Mouse (Mus musculus): ENCODE results near the gene Snrpb2. TPM values are rescaled to one million over a fixed set of nuclear protein-coding genes. Genes with fewer than 3 reads are reported as not detected.
A peak's percentile ranks its signal among the peaks of the same experiment; 100 is the strongest.

Snrpb2 gene
- total RNA-seq, 2 experiments from 2014 or later, result 31.2 to 41.7 TPM

DNA sequence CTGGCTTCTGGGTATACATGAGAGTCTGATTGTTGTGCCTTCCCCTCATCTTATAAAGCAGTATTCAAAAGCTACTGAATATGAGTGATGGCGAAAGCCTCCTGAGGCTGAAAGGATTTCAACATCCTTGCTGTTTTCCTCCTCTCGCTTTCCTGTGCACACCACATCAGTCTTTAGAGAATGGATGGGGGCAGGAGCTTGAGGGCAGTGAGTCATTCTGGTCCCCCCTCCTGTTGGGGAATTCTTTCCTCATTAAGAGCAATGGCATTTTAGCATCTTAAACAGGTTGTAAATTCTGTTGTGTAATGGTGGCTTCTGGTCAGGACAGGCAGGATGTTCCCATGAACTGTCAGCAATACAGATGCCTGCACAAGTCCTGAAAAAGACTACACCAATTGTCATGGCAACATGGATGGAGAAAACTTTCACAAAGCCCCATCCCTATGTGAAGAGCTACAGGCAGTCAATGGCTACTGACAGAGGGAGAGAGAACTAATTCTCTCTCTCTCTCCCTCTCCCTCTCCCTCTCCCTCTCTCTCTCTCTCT lies 22.1 kb downstream of the Snrpb2 start:
- DNase-seq (ENCODE audit: low spot score in 2 of 2), result no peak
- intact Hi-C loops (cut with DNase I), result no loop called here

DNA sequence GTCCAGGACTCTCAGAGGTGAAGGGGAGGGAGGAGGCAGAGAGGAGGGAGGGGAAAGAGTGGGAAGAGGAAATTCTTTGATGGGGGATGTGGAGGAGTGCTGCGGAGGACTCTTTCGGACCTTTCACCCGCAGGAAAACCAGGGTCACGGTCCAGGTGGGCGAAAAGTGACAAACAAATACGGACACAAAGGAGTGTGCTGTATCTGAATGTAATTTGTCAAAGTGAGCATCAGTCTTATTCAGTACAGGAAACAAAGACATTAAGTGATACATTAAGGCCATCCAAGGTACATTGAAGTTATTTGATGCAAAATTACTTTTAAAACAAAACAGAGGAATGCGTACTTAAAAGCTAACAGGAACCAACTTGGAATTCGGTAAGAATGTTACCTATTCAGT lies 27.0 kb downstream of the Snrpb2 start:
- no peak for DNase-seq (ENCODE audit: low spot score in 2 of 2)
- intact Hi-C loops (cut with DNase I), result loop anchor here (5.0 kb wide), 1 partner anchor 233 kb away; no protein-coding TSS in a partner anchor

- intact Hi-C loops (cut with DNase I), result loop anchor here (5.0 kb wide), 1 partner anchor 236 kb away; no protein-coding TSS in a partner anchor
- DNase-seq (ENCODE audit: low spot score in 2 of 2), result peak; percentile 65 to 79
These were observed 30.9 kb downstream of the Snrpb2 start for GRCm38 (mm10) chr2:143093726-143094125.

GRCm38 (mm10) chr2:143094761-143095160 lies 31.9 kb downstream of the Snrpb2 start:
- intact Hi-C loops (cut with DNase I), result loop anchor here (5.0 kb wide), 1 partner anchor 237 kb away; no protein-coding TSS in a partner anchor

DNA sequence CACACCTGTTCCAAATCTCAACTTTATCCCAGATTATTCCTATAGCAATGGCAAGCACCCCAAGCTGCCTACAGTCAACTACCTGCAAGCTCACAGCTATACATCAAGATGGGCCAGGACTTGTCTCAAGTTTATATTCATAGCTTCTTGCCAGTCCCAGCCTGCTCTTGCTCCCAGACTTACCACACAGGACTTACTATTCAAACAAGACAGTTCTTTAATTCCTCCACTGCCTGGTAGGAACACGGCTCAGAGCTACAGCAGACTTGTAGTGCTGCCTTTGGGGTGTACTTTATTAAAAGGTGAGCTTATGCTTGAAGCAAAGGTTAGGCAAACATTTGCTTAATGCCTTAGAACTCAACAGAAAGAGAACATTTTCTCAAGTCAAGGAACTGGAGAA lies 34.3 kb downstream of the Snrpb2 start:
- intact Hi-C loops (cut with DNase I), result no loop called here
- no peak for DNase-seq (ENCODE audit: low spot score in 2 of 2)

More at GRCm38 (mm10) chr2:143094761-143095160, 31.9 kb downstream of the Snrpb2 start:
- DNase-seq (ENCODE audit: low spot score in 2 of 2), result peak in 1 of 2 experiments; percentile 12

GRCm38 (mm10) chr2:143113859-143114258 lies 51.0 kb downstream of the Snrpb2 start:
- DNase-seq (ENCODE audit: low spot score in 2 of 2), result no peak
- intact Hi-C loops (cut with DNase I), result loop anchor here (10.0 kb wide), 1 partner anchor 1341 kb away; no protein-coding TSS in a partner anchor

- intact Hi-C loops (cut with DNase I), result loop anchor here (5.0 to 10.0 kb wide), 2 partner anchors 433 to 1340 kb away; partner anchors contain the start of gene Pcsk2
- DNase-seq (ENCODE audit: low spot score in 2 of 2), result peak; percentile 47 to 55
These were observed 51.9 kb downstream of the Snrpb2 start for GRCm38 (mm10) chr2:143114716-143115115.

DNA sequence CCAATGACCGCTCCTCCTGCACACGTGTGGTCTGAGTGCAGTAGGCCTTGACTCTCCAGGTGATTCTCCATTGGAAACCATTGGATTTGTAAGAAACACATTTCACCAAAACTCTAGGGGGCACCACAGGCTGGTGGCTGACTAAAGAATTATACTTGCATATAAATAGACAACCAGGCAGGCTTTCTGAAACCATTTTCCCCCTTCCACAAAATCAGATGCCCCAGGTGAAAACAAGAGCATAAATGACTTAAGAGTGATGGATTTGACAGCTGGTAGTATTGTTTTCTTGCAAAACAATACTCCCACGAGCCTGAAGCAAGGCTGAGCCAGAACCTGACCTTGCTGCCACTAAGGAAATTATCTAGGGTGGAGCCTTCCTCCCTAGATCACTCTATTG lies 54.6 kb downstream of the Snrpb2 start:
- intact Hi-C loops (cut with DNase I), result loop anchor here (2.0 to 10.0 kb wide), 3 partner anchors 430 to 1337 kb away; partner anchors contain the start of gene Pcsk2
- peak; percentile 33 to 40 for DNase-seq (ENCODE audit: low spot score in 2 of 2)

DNA sequence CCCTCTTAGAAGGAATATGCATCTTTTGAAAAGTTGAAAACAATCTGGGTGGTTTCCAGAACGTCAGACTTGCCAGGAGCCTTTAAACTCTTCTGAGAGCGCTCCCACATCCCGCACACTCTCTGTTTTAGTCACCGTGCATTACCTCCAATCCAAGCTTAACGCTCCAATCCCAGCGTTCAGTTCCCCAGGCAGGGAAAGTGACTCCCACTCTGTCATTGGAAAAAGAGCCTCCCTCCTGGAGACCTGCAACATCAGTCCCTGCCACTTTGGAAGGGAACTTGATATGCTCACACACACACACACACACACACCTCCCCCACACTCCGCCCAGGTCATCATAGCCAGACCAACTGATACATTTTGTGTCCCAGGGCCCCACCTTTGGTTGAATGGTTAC lies 55.4 kb downstream of the Snrpb2 start:
- no peak for DNase-seq (ENCODE audit: low spot score in 2 of 2)
- intact Hi-C loops (cut with DNase I), result loop anchor here (5.0 to 10.0 kb wide), 2 partner anchors 429 to 1337 kb away; partner anchors contain the start of gene Pcsk2

Other genes with a start within 250 kb of the Snrpb2 start
- gene Kif16b, start 161.5 kb upstream of the Snrpb2 start, total RNA-seq (2021), result 10 to 100 TPM; 12.6 to 13.8 TPM
- gene Otor, start 15.4 kb downstream of the Snrpb2 start, total RNA-seq (2021), result not detected